17 mouse cellular contexts compared by ENCODE assay signal in genomic region chr16:38908304-38908703, GRCm38 (mm10). TPM values are rescaled to one million over a fixed set of nuclear protein-coding genes. Genes with fewer than 3 reads are reported as not detected.
DNase-seq lines count a peak whose midpoint lies in the region; ATAC-seq and TF ChIP-seq lines count a peak whose summit lies in the region.
"Had no signal": no experiment of that assay in that cellular context is flagged by ENCODE, and none has a peak within 500 bp of the region (broad histone marks: within the 10 kb centered on the region; RNA-seq: fewer than 3 reads in every experiment).

No protein-coding gene starts in this region.

- ATAC-seq in hindbrain, embryonic 14.5 days (ENCODE audit: low FRiP score): peak; percentile 46; the same call in 1 of the 2 replicates
- ATAC-seq in hindbrain, embryonic 16.5 days: no peak; the same call in 1 of the 2 replicates
- ATAC-seq in neural tube, embryonic 15.5 days (ENCODE audit: low FRiP score): 0 out of 2 replicates have a peak, but pooled peaks have one; percentile 39
- ATAC-seq: forebrain, embryonic 16.5 days had no signal

- no peak overlapping the region for H3K4me2 ChIP-seq in hindbrain, embryonic 14.5 days (replicated peaks)
- H3K4me2 ChIP-seq in hindbrain, embryonic 16.5 days (ENCODE audit: low read length): no peak overlapping the region
- no peak overlapping the region for H3K4me2 ChIP-seq in neural tube, embryonic 15.5 days
- H3K4me2 ChIP-seq: embryonic facial prominence, embryonic 13.5 days; forebrain, embryonic 12.5 days; heart, embryonic 12.5 days had no signal

- H3K4me1 ChIP-seq in hindbrain, embryonic 14.5 days (replicated peaks; ENCODE audit: control insufficient read depth, insufficient read depth, low read length): peaks cover 8% of the 10 kb centered on the region
- peaks cover 7% of the 10 kb centered on the region; the same call in 1 of the 2 replicates for H3K4me1 ChIP-seq in hindbrain, embryonic 16.5 days (ENCODE audit: control insufficient read depth, insufficient read depth, low read depth, low read length)
- peaks cover 3% of the 10 kb centered on the region; the same call in 1 of the 2 replicates for H3K4me1 ChIP-seq in neural tube, embryonic 15.5 days
- H3K4me1 ChIP-seq in cerebellum, adult 2 months (ENCODE audit: control insufficient read depth, insufficient read depth, low read length): no peaks in the 10 kb centered on the region

- H3K9me3 ChIP-seq in hindbrain, embryonic 14.5 days (ENCODE audit: control insufficient read depth, low read length): no peaks in the 10 kb centered on the region
- no peaks in the 10 kb centered on the region for H3K9me3 ChIP-seq in hindbrain, embryonic 16.5 days (ENCODE audit: control insufficient read depth, low read length)
- no peaks in the 10 kb centered on the region for H3K9me3 ChIP-seq in neural tube, embryonic 15.5 days (replicated peaks)
- H3K9me3 ChIP-seq: embryonic facial prominence, embryonic 13.5 days; forebrain, embryonic 12.5 days; heart, embryonic 12.5 days had no signal

- WGBS in hindbrain, embryonic 14.5 days: 66% methylated on average over 9 of the region's 9 CpGs
- 68% methylated on average over 9 of the region's 9 CpGs for WGBS in hindbrain, embryonic 16.5 days
- WGBS in neural tube, embryonic 15.5 days: 69% methylated on average over 9 of the region's 9 CpGs
- 81% methylated on average over 9 of the region's 9 CpGs for WGBS in cerebellum, adult 2 months

- H3K27me3 ChIP-seq in hindbrain, embryonic 14.5 days (ENCODE audit: control insufficient read depth, insufficient read depth, low read length): 0 out of 2 replicates have a peak, but pooled peaks cover 3% of the 10 kb centered on the region
- no peaks in the 10 kb centered on the region for H3K27me3 ChIP-seq in hindbrain, embryonic 16.5 days (replicated peaks; ENCODE audit: control insufficient read depth, insufficient read depth, low read length)
- 0 out of 2 replicates have a peak, but pooled peaks cover 5% of the 10 kb centered on the region for H3K27me3 ChIP-seq in neural tube, embryonic 15.5 days (replicated peaks)
- no peaks in the 10 kb centered on the region; the same call in 1 of the 2 replicates for H3K27me3 ChIP-seq in cerebellum, adult 2 months (ENCODE audit: control insufficient read depth, insufficient read depth, low read length)

- H3K36me3 ChIP-seq in hindbrain, embryonic 14.5 days (replicated peaks; ENCODE audit: control insufficient read depth, insufficient read depth): no peaks in the 10 kb centered on the region
- H3K36me3 ChIP-seq in hindbrain, embryonic 16.5 days (ENCODE audit: control insufficient read depth, insufficient read depth, low read length): no peaks in the 10 kb centered on the region
- H3K36me3 ChIP-seq in neural tube, embryonic 15.5 days: no peaks in the 10 kb centered on the region
- H3K36me3 ChIP-seq: embryonic facial prominence, embryonic 13.5 days; forebrain, embryonic 12.5 days; heart, embryonic 12.5 days had no signal

- no peak for DNase-seq in hindbrain, embryonic 14.5 days (ENCODE audit: low spot score)
- DNase-seq in kidney, adult 11 months: peak; percentile 1
- DNase-seq in kidney, postnatal 25 days: no peak
- no peak for DNase-seq in neural tube, embryonic 10.5 days (ENCODE audit: extremely low spot score, low spot score)
- no peak for DNase-seq in cerebellum, adult 2 months
- DNase-seq: adrenal gland, postnatal 10 days; cerebellum, adult 11 months; cerebellum, adult 9-10 months; cerebellum, postnatal 25 days; gastrocnemius, postnatal 10 days; heart, adult 2 months had no signal

- no peak for TF ChIP-seq POLR2A in cerebellum, adult 2 months (IDR thresholded peaks at IDR 0.05; ENCODE audit: borderline replicate concordance, insufficient read depth, low read length)

- H3K9ac ChIP-seq in hindbrain, embryonic 14.5 days: no peak overlapping the region
- no peak overlapping the region for H3K9ac ChIP-seq in hindbrain, embryonic 16.5 days (ENCODE audit: low read depth, low read length)
- H3K9ac ChIP-seq in neural tube, embryonic 15.5 days (replicated peaks): no peak overlapping the region
- H3K9ac ChIP-seq: embryonic facial prominence, embryonic 13.5 days; forebrain, embryonic 12.5 days; heart, embryonic 12.5 days had no signal

- H3K27ac ChIP-seq in hindbrain, embryonic 14.5 days: no peak overlapping the region
- H3K27ac ChIP-seq in hindbrain, embryonic 16.5 days (ENCODE audit: low read depth, low read length): no peak overlapping the region
- no peak overlapping the region for H3K27ac ChIP-seq in neural tube, embryonic 15.5 days (replicated peaks)
- H3K27ac ChIP-seq in cerebellum, adult 2 months (ENCODE audit: insufficient read depth, low read length): no peak overlapping the region
- H3K27ac ChIP-seq: embryonic facial prominence, embryonic 13.5 days; forebrain, embryonic 12.5 days; heart, adult 2 months had no signal

- no peak overlapping the region for H3K4me3 ChIP-seq in hindbrain, embryonic 14.5 days (replicated peaks; ENCODE audit: low read length)
- H3K4me3 ChIP-seq in hindbrain, embryonic 16.5 days (ENCODE audit: low read length): no peak overlapping the region
- H3K4me3 ChIP-seq in neural tube, embryonic 15.5 days (replicated peaks): no peak overlapping the region
- no peak overlapping the region for H3K4me3 ChIP-seq in cerebellum, adult 2 months (replicated peaks; ENCODE audit: insufficient read depth, low read depth, low read length)
- H3K4me3 ChIP-seq: embryonic facial prominence, embryonic 13.5 days; forebrain, embryonic 12.5 days; heart, adult 2 months; heart, embryonic 12.5 days had no signal

- no peak for TF ChIP-seq CTCF in cerebellum, adult 2 months (IDR thresholded peaks at IDR 0.05; ENCODE audit: borderline replicate concordance, insufficient read depth, low read depth, low read length)

RNA-seq across cellular contexts. Expression of gene Igsf11, which starts 15.8 kb away (rescaled TPM):
- polyA plus RNA-seq in hindbrain, embryonic 14.5 days (2014; fragmentation: Nextera tagmentation; extraction: Ambion mirVana): 3.5 and 4.5 TPM in 2 replicates
- 3.6 and 4.3 TPM in 2 replicates for polyA plus RNA-seq in hindbrain, embryonic 16.5 days (2015; fragmentation: Nextera tagmentation; extraction: Ambion mirVana)
- polyA plus RNA-seq in neural tube, embryonic 15.5 days (2015; fragmentation: Nextera tagmentation; extraction: Ambion mirVana): 3.1 and 3.4 TPM in 2 replicates
- polyA plus RNA-seq in cerebellum, adult 2 months (2012; rRNA removed): 17.4 and 20.1 TPM in 2 replicates
